Mouse (Mus musculus) mesoderm, embryonic 11.5 days (tissue): ENCODE measurements around the gene Vamp4.

ENCODE experiments used
- DNase-seq: peaks from one replicate; pipeline ENCODE4 v3.0.0-alpha.2; 2012; ENCODE audit warnings: low read depth, low spot score

The Vamp4 gene

DNA sequence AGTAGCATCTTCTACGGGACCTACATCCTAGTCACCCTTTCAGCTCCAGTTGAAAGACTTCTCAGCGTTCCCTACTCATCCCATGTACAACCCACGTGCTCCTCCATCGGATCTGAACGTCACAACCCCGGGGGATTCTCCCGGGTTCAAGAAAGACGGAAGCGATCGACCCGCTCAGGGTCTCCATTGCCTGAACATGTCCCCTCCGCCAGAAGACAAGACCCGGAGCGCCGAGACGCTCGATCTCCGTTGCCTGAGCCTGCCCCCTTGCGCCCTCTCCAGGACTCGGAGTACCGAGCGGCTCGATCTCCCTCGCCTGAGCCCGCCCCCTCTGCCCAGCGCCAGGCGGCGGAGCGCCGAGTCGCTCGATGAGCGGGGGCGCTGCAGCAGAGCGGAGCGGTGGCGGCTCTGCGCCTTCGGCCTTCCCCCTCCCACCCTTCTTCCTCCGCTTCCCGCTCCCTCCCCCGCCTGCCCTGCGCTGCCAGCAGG is at the start of gene Vamp4:
Gene Vamp4, plus strand, starts transcription at position 256 of the 489 bp plus-strand sequence.
- DNase-seq: peak; percentile 98

DNA sequence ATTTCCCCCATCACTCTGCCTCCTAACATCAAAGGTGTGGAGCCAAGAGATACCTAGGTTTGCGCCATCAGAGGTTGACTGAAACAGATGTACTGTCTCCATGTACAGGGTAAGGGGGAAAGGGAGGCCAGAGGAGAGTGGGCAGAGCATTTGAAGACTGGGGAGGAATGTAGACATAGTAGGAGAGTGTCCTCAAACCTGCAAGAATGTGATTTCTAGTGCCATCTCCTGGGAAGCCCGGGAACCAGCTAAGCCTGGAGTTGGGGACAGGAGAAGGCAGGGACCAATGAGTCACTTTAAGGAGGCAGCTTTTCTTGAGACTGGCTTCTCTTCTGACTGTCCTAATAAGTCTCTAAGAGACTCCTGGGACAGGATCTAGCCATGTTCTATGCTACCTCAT is 40.7 kb upstream of the Vamp4 start:
- DNase-seq: no peak

DNA sequence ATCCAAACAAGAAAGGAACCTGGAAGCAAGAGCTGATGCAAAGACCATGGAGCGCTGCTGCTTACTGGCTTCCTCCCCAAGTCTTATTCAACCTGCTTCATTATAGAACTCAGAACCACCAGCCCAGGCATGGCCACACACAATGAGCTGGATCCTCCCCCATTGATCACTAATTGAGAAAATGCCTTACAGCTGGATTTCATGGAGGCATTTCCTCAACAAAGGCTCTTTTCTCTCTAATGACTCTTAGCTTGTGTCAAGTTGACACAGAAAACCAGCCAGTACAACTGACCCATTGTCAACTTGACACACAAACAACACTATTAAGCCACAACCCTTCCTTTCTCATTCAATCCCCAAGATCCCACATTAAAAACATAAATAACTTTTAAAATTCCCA is 39.6 kb upstream of the Vamp4 start:
- no peak for DNase-seq

DNA sequence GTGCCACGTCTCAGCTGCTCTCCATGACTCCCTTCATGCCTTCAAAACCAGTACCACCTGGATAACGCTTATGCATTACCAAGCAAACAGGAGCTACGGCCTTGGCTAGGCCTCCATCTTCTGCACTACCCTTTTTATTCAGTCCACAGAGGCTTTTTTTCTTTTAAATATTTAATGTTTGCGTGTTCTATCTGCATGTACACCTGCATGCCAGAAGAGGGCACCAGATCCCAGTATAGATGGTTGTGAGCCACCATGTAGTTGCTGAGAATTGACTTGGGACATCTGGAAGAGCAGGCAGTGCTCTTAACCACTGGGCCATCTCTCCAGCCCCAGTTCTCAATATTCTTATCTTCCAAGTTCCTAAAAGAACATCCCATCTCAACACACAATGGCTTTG is 38.7 kb upstream of the Vamp4 start:
- DNase-seq: no peak

DNA sequence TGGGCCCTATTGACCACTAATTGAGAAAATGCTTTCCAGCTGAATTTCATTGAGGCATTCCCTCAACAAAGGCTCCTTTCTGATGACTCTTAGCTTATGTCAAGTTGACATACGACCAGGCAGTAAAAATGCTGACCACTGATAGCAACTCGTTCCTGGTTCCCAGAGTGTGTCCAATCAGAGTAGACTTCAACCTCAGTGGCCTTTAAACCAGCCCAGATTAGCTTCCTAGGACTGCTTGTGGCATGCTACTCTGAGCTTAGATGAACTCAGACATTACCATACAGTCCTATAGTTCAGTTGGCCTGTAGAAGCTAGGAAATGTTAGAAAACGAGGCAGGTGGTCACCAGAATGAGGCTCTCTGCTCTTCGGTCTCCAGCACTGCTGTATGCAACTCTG is 38.0 kb upstream of the Vamp4 start:
- peak; percentile 44 for DNase-seq

DNA sequence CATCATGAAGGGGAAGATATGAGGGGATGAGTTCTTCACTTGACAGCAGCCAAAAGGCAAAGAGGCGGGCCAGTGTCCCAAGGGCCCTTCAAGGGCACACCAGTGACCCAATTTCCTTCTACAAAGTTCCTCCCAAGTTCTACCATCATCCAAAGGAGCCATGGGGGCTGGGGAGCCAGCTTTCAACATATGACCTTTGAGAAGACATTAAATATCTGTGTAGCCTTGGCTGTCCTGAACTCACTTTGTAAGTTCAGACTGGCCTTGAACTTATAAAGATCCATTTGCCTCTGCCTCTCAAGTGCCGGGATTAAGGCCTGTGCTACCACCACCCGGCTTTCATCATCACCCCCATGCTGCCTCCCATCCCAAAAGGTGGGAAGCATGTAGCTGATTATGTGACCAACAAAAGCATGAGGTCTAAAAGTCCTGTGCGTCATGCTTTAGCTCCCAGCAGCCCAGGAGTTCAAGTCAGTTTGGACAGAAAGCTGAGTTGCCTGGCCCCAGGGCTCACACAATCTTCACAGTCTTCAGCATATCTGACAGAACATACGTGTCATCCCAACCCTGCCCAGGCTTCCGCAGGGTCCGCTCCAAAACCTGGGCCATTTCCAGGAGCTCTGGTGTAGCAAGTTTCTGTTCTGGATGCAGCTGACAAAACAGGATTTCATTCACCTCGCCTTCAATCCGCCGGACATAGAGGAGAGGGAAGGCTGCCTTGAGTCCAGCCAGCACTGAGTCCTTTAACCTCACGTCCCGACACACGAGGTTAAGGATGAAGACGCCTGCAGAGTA is 36.4 kb upstream of the Vamp4 start:
- no peak for DNase-seq

DNA sequence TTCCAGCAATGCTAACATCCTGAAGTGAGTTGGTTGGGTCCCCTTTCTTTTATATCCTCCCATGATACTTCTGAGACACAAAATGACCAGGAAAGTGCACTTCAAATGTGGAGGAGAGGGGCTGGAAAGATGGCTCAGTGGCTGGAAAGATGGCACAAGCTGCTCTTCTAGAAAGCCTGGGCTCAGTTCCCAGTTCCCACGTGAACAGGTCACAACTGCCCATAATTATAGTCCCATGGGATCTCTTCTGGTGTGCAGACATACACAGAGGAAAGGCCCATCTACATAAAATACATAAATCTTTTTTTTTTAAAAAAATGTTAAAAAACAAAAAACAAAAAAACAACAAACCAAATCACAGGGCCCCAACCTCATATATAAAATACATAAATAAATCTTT is 27.1 kb upstream of the Vamp4 start:
- DNase-seq: no peak

DNA sequence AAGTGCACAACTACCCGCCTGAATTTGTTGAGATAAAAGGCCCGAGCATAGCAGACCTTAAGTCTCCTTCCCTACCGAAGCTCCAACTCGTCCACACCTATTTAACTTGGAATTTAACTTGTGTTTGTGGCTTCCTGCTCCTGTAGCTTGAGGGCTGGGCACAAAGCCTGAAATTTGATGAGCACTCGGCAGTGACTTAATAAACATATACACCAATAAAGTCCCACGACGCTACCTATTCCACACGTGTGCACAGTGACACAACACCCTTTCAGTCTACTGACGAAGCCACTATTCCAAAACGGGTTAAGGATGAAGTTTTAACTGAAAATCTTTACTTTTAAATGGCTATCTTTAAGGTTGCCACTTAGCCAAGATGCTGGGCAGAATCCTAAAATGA is 22.7 kb upstream of the Vamp4 start:
- DNase-seq: no peak

DNA sequence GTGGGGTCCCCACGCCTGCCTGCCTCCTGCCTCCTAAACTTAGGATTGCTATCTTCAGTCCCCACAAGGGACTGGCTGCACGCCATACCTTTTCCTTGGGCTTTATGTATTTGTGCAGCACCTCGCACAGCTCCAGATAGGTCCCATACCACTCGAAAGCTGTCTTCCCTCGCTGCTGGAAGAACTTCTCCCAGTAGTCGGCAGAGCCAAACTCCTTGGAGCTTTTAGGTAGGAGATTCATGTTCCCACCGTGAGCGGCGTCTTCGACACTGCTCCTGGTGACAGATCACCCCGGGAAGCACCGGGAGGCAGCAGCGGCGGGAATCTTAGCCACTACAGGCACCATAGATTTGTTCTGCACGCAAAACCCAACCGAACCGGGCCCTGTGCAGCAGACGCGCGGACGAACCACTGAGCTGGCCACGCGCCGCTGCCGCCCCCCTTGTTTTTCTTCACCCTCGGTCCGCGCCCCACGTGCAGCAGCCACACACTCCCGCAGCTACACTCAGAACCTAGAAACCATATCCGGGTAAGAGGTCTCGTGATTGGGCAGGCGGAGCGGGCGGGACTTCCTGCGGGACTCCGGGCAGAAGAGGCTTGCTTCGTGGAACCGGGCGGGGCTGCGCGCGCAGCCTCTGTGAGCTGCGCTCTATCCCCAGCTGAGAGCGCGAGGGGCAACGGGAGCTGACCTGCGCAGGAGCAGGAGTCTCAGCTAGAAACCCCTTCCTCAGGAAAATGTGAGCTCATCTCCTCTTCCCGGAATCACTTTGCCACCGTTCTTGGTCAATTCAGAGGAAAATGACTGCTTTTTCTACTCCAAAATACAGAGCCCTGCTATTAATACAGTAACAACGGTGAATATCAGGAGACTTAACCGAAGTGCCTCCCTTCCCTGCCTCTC is 22.0 kb upstream of the Vamp4 start, which contains the start of gene Mettl13:
Gene Mettl13, minus strand, starts transcription at position 536 of the 901 bp plus-strand sequence.
- peak; percentile 97 for DNase-seq

DNA sequence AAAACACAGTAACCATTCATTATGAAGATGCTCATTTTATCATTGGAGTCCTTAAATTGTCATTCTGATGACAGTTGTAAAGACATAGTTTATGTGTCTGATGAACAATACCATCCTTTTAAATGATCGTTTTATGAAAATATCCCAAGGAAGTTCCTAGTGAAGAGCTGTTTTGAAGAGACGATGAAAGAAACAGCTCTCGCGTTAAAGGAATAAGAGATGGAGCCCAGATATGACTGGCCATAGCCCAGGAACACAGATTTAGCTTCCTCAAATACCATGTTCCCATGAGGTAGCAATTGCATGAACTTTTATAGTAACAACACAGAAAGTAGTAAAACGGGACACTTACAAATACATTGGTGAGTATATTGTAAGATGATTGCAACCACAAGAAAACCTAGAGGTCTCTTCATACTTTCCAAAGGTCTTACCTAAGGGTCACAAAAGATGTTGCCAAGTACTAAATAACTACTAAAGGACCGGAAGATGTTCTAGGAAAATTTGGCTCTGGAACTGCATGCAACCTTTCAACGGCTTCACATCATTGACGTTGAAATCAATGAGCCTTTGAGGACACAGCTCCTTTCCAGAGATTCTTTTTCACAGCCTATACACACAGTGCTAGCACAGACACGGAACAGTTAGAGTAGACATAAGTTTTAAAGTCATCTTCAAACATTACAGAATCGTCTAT is 21.2 kb upstream of the Vamp4 start:
- no peak for DNase-seq

DNA sequence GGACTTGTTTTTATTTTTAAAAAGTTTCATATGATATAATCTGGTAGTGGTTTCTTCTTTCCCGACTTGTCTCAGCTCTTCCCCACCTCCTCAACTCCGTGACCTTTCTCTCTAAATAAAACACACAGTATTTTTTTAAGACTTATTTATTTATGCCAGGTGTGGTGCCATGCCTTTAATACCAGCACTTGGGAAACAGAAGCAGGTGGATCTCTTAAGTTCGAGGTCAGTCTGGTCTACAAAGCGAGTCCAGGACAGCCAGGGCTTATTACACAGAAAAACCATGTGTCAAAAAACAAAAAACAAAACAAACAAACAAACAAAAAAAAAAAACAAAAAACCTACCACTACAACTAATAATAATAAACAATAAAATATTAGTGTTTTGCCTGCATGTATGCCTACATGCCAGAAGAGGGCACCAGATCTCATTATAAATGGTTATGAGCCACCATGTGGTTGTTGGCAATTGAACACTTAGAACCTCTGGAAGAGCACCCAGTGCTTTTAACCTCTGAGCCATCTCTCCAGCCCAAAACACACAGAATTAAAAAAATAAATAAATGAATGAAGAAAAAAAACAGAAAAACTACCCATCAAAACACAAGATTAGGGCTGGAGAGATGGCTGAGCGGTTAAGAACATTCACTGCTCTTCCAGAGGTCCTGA is 20.6 kb upstream of the Vamp4 start:
- peak; percentile 49 for DNase-seq

DNA sequence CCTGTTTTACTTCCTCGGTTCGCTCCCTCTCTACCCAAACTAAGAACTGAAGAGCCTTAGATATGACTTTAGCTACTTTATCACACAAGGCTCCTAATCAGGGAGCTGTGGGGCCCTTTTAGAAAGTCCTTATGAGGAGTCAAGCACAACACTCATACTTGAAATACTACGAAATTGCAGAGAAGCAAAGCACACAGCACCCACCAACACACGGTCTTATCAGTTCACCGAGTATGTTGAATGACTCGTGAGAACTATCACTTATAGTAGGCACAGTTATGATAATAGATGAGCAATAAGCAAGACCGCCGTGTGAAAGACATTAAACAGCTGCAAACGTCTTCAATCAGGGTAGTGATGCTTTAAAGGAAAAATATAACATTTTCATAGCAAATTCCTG is 17.4 kb upstream of the Vamp4 start:
- no peak for DNase-seq

DNA sequence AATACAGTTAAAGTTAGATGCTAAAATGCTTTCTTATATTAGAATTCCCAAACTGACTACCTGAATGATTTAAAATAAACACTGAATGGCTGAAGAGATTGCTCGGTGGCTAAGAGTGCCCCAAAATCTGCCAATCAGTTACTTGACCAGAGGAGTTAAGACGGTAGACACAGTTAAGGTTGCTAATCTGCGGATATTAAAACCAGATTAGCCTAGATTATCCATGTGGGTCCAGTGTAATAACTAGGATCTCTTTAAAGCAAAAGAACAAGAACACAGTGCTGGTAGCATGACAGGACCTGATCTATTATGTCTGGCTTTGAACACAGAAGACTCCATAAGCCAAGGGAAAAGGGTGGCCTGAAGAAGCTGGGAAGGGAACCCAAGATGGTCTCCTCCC is 16.1 kb upstream of the Vamp4 start:
- DNase-seq: no peak

DNA sequence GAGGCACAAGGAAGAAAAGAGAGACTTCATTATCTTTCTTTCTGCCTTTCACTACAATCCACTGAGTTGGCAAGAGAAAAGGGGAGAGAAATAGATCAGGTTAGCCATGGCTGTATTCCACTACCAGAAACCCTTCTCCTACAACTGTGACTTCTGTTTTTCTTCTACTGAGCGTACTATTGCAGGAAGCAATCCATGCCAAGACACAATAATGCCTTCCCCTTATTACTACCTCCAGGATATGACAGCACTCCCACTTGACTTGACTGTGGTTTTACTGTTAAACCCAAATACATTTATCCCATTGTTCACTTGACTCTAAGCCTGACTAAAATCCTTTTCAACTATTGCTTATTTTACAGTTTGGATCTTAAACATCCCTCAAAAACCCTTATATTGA is 7.1 kb upstream of the Vamp4 start:
- DNase-seq: no peak

DNA sequence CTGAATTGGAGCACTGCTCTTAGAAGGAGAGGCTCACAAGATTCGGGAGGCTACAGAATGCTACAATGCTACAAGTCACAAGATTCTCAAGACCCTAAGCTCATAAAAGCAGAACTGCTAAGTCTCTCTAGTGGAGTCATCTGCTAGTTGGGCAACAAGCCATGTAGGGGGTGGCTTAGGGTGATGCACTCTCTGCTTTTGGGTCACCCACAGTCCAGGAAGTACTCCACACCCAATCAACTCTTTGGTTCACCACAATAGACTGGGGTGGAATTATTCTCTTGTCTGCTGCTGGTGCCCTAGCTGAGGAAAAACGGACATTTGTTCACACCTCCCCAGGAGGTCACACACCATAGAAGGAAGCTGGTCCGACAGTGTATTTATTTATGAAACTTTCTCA is 5.3 kb upstream of the Vamp4 start:
- DNase-seq: no peak

DNA sequence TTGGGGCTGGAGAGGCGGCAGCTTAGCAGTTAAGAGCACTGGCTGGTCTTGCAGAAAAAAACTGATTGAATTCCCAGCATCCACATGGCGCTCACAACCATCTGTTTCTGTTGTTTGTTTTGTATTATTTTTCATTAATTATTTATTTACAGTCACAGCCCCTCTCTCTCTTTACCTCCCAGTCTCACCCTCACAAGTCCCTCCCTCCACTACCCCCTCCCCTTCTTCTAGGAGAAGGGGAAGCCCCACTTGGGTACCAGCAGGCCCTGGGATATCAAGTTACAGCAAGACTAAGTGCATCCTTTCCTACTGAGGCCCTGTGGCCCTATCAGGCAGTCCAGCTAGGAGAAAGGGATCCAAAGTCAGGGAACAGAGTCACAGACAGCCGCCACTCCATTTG is 3.0 kb upstream of the Vamp4 start:
- DNase-seq: peak; percentile 35

DNA sequence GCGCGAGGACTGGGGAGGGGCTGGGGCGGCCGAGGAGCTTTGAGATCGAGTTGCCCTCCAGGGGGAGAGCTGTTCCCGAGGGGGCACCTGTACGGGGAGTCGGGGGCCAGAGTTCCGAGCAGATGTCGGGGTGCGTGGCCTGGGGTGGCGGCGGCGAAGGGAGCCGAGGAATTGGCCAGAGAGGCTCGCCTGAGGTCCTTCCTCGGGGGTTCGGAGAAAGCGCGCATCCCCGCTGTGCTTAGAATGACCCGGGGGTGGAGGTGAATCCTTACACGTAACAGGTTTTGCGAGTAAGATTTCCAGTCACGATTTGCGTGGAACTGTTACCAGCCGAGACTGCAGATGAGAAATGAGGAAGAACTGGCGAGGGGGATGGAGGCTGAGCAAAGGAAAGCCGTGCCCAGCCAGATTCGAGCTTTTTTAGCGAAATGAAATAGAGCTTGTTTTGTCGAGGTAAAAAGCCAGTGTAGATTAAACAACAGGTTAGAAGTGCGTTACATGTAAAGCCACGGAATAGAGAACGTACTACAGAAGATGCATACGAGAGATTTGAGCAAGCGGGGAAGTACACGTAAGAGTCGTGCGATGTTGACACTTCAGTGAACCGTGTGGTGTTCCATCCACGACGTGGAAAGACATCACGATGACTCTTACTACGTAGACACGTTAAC is 751 bp downstream of the Vamp4 start:
- DNase-seq: peak; percentile 27

DNA sequence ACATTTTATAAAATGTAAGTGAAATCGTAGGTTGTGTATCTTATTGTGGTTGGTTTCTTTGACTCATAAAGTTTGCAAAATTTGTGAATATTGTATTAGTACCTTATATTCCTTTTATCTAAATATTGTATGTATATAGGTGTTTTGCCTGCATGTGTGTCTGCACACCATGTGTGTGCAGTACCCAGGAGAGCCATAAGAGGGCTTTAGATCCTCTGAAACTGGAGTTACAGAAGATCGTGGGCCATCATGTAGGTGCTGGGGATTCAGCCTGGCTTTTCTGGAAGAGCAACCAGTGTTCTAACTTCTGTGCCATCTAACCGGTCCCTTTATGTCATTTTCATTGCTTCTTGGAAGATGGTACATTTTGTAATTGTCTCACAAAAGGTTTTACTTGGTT is 4.8 kb downstream of the Vamp4 start:
- no peak for DNase-seq

DNA sequence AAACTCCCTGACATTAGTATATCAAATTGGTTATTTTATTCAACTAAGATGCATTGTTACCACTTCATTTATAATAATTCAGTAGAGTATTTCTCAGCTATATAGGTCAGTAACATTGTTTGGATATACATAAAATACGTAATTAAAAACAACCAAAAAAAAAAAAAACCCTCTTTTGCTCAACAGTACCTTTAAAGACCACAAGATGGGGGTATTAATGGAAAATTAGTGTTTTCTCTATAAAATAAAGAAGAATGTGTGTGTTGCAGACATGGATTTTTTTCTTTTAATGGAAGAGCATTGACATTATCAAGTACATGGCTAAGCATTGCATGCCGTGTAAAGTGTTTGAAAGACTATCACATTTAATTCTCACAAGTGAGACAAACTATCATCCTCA is 12.6 kb downstream of the Vamp4 start:
- no peak for DNase-seq

DNA sequence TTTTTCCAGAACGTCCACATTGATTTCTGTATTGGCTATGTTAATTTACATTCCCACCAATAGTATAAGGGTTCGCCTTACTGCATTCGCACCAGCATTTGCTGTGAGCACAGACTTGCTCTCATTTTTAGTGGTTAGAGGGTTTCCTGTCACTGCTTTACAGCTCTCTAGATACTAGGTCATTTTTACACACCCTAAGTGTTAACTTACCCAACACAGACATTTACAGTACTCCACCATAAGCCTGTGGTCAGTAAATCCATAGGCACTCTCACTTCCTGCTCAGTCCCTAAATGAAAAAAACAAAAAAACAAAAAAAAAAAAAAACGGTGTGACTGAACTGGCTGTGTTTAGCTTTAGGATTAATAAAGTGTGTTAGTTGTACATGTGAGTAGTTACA is 16.0 kb downstream of the Vamp4 start:
- DNase-seq: no peak

DNA sequence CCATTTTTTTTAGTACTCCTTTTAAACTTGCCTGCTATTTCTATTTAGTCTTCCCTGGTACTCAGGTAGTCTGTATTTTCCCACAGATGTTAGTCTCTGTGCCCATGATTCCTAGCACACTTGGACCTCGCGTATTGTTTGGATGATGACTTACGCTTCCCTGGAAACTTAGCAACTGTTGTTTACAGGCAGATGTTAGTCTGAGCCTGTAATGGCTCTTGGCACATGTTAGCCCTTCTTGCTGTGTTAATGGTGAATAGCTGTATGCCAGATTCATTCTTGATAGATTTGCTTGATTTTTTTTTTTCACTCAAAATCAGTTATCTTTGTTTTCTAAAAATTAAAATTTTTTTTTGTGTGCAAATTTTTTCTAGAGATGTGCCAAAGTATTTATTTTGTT is 18.3 kb downstream of the Vamp4 start:
- no peak for DNase-seq
